Mouse (Mus musculus) erythroblast, embryonic 14.5 days (primary cell): ENCODE results near the gene Nup210l. TPM values are rescaled to one million over a fixed set of nuclear protein-coding genes. Genes with fewer than 3 reads are reported as not detected.

Source experiments
- H3K27me3 ChIP-seq: 2 replicates; pipeline ENCODE4 v1.6.1; 2012; ENCODE audit warnings: inconsistent platforms; ENCODE audit not compliant: control insufficient read depth
- H3K36me3 ChIP-seq: 2 replicates; pipeline ENCODE4 v1.6.1; 2012; ENCODE audit warnings: mild to moderate bottlenecking, inconsistent platforms; ENCODE audit not compliant: control insufficient read depth
- H3K4me1 ChIP-seq: 2 replicates; pipeline ENCODE4 v1.6.1; 2012; ENCODE audit warnings: inconsistent platforms; ENCODE audit not compliant: control insufficient read depth
- H3K4me3 ChIP-seq: replicated peaks from 2 replicates; pipeline ENCODE3; 2012; ENCODE audit warnings: moderate library complexity, mild to moderate bottlenecking, inconsistent platforms
- H3K9me3 ChIP-seq: 2 replicates; pipeline ENCODE4 v1.6.1; 2012; ENCODE audit warnings: low read length, inconsistent platforms, mixed read lengths; ENCODE audit not compliant: control insufficient read depth
- GATA1 ChIP-seq: IDR thresholded peaks from 2 replicates; pipeline ENCODE4 v1.6.1; 2012; ENCODE audit warnings: low read length, inconsistent platforms, mixed read lengths
- TAL1 ChIP-seq: IDR thresholded peaks from 3 replicates; pipeline ENCODE4 v1.6.1; 2012; ENCODE audit warnings: low read length, inconsistent platforms, mixed read lengths
- polyA plus RNA-seq: library from polyadenylated mRNA; stranded (reverse); fragments of >175 nt; gene quantifications from 2 replicates; pipeline ENCODE4 v1.2.3, GENCODE M21; 2012

The Nup210l gene
- polyA plus RNA-seq, 1 experiment: not detected

- TF ChIP-seq TAL1: no peak
- TF ChIP-seq GATA1: no peak
- Histone ChIP-seq H3K4me1 (peaks cover 35% of the 10 kb centered on the region), H3K9me3 (no peaks in the 10 kb centered on the region), H3K27me3 (no peaks in the 10 kb centered on the region), H3K4me3 (peak within 1 kb of the TSS; percentile 88), H3K36me3 (peaks cover 33% of the 10 kb centered on the region)
Observed at GRCm38 (mm10) chr3:90253653-90254418, 149.9 kb downstream of the Nup210l start, which contains the start of gene Crtc2. TSS of gene Crtc2 (plus strand) at chr3:90254163.

- Histone ChIP-seq H3K4me1 (peaks cover 31% of the 10 kb centered on the region), H3K36me3 (peaks cover 40% of the 10 kb centered on the region), H3K9me3 (no peaks in the 10 kb centered on the region), H3K4me3 (peak overlapping the region; percentile 88), H3K27me3 (no peaks in the 10 kb centered on the region)
- TF ChIP-seq GATA1: no peak
- TF ChIP-seq TAL1: no peak
Observed at GRCm38 (mm10) chr3:90254419-90255193, 150.7 kb downstream of the Nup210l start.

- H3K9me3 ChIP-seq: no peaks in the 10 kb centered on the region
- no peaks in the 10 kb centered on the region for H3K27me3 ChIP-seq
- no peak for TF ChIP-seq GATA1
- no peak for TF ChIP-seq TAL1
- H3K4me3 ChIP-seq: peak overlapping the region; percentile 88
- peaks cover 46% of the 10 kb centered on the region for H3K36me3 ChIP-seq
- peaks cover 31% of the 10 kb centered on the region for H3K4me1 ChIP-seq
Observed at GRCm38 (mm10) chr3:90255194-90255565, 151.2 kb downstream of the Nup210l start.

GRCm38 (mm10) chr3:90255784-90256353, 151.9 kb downstream of the Nup210l start:
- TF ChIP-seq TAL1 (no peak), GATA1 (no peak)
- H3K27me3 ChIP-seq: no peaks in the 10 kb centered on the region
- H3K4me1 ChIP-seq: peaks cover 29% of the 10 kb centered on the region
- H3K36me3 ChIP-seq: peaks cover 50% of the 10 kb centered on the region
- no peak overlapping the region for H3K4me3 ChIP-seq
- no peaks in the 10 kb centered on the region for H3K9me3 ChIP-seq

- peaks cover 51% of the 10 kb centered on the region for H3K36me3 ChIP-seq
- no peak for TF ChIP-seq TAL1
- TF ChIP-seq GATA1: no peak
- H3K27me3 ChIP-seq: no peaks in the 10 kb centered on the region
- no peak overlapping the region for H3K4me3 ChIP-seq
- peaks cover 29% of the 10 kb centered on the region for H3K4me1 ChIP-seq
- no peaks in the 10 kb centered on the region for H3K9me3 ChIP-seq
Observed at GRCm38 (mm10) chr3:90256731-90257530, 153.0 kb downstream of the Nup210l start.

GRCm38 (mm10) chr3:90258521-90258920, 154.6 kb downstream of the Nup210l start:
- Histone ChIP-seq H3K4me1 (peaks cover 29% of the 10 kb centered on the region), H3K36me3 (peaks cover 66% of the 10 kb centered on the region), H3K9me3 (no peaks in the 10 kb centered on the region), H3K4me3 (no peak overlapping the region), H3K27me3 (no peaks in the 10 kb centered on the region)
- TF ChIP-seq GATA1: no peak
- TF ChIP-seq TAL1: no peak

Other genes starting within 250 kb of the Nup210l start
- 0.02 and 0.07 TPM in 2 replicates for gene Il6ra, start 190.9 kb upstream of the Nup210l start, polyA plus RNA-seq
- 0.01 and 0.03 TPM in 2 replicates for gene Atp8b2, start 140.6 kb upstream of the Nup210l start, polyA plus RNA-seq
- gene Hax1, start 105.4 kb upstream of the Nup210l start, polyA plus RNA-seq: 6.0 and 6.7 TPM in 2 replicates
- gene 4933434E20Rik, start 52.5 kb upstream of the Nup210l start, polyA plus RNA-seq: 0.43 and 0.89 TPM in 2 replicates
- 11.0 and 11.4 TPM in 2 replicates for gene Ubap2l, start 51.5 kb upstream of the Nup210l start, polyA plus RNA-seq
- gene Tpm3, start 31.5 kb upstream of the Nup210l start, polyA plus RNA-seq: 9.6 and 11.8 TPM in 2 replicates
- 25.9 and 30.7 TPM in 2 replicates for gene Rps27, start 109.5 kb downstream of the Nup210l start, polyA plus RNA-seq
- gene Rab13, start 109.6 kb downstream of the Nup210l start, polyA plus RNA-seq: 0.07 and 0.12 TPM in 2 replicates
- gene Jtb, start 127.5 kb downstream of the Nup210l start, polyA plus RNA-seq: 3.9 and 4.3 TPM in 2 replicates
- not detected in 2 replicates for gene Creb3l4, start 139.4 kb downstream of the Nup210l start, polyA plus RNA-seq
- gene Slc39a1, start 144.0 kb downstream of the Nup210l start, polyA plus RNA-seq: 0.20 and 0.21 TPM in 2 replicates
- gene Crtc2, start 150.0 kb downstream of the Nup210l start, polyA plus RNA-seq: 2.9 and 3.3 TPM in 2 replicates
- 1.1 and 1.3 TPM in 2 replicates for gene Dennd4b, start 161.1 kb downstream of the Nup210l start, polyA plus RNA-seq
- 0.37 and 0.40 TPM in 2 replicates for gene Gatad2b, start 189.0 kb downstream of the Nup210l start, polyA plus RNA-seq